Mouse (Mus musculus): ENCODE measurements at regions not wholly inside any gene's neighbourhood (a gene's known extent, or its start where the extent isn't known, plus 50 kb on each side); places are given as distances from the start of the nearest gene placed in this dataset.

- Histone ChIP-seq H3K27me3 (ENCODE audit: control insufficient read depth, insufficient read depth, low read length) (no peaks in the 10 kb centered on the region), H3K9me3 (ENCODE audit: control insufficient read depth, low read length) (no peaks in the 10 kb centered on the region), H3K27ac (no peak overlapping the region), H3K36me3 (replicated peaks; ENCODE audit: control insufficient read depth, insufficient read depth, low read depth) (no peaks in the 10 kb centered on the region), H3K4me3 (ENCODE audit: insufficient read depth in 1 of 2, low read depth in 2 of 2, low read length in 2 of 2) (no peak overlapping the region), H3K4me2 (ENCODE audit: low read depth) (no peak overlapping the region), H3K4me1 (replicated peaks; ENCODE audit: control insufficient read depth in 2 of 2, insufficient read depth in 2 of 2, low read length in 1 of 2) (no peaks in the 10 kb centered on the region), H3K9ac (replicated peaks) (no peak overlapping the region)
- DNase-seq (ENCODE audit: low read depth in 3 of 3, low spot score in 3 of 3) (no peak), ATAC-seq (ENCODE audit: insufficient read depth) (no peak)
- TF ChIP-seq EP300 (IDR thresholded peaks at IDR 0.05; ENCODE audit: low read depth), result no peak
- no peak for TF ChIP-seq CTCF (IDR thresholded peaks at IDR 0.05; ENCODE audit: low read depth)
- WGBS (ENCODE audit: insufficient replicate concordance), result 62% methylated on average over 3 of the region's 3 CpGs
Measured at GRCm38 (mm10) chr2:61221676-61222075, 258.7 kb upstream of the Rbms1 start.

DNA sequence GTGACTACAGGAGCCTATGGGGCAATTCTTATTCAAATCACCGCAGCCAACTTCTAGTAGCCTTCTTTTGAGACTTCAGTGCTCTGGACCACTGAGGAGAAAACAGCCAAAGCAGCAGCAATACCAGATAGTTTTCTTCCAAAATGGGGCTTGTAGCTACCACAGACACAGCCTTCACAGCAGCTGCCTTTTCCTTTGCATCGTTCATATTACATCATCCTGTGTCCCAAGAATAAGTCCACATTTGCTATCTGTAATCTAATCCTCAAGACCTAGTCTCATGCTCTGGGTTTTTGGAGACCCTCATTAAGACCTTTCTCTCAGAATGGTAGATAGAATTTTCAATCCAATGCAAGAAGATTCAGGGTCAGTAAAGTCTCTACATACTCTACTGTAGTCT, 258.2 kb upstream of the Rbms1 start:
- TF ChIP-seq EP300 (IDR thresholded peaks at IDR 0.05; ENCODE audit: low read depth), result no peak
- no peak for TF ChIP-seq CTCF (IDR thresholded peaks at IDR 0.05; ENCODE audit: low read depth)
- WGBS (ENCODE audit: insufficient replicate concordance), result 73% methylated on average over 2 of the region's 2 CpGs

DNA sequence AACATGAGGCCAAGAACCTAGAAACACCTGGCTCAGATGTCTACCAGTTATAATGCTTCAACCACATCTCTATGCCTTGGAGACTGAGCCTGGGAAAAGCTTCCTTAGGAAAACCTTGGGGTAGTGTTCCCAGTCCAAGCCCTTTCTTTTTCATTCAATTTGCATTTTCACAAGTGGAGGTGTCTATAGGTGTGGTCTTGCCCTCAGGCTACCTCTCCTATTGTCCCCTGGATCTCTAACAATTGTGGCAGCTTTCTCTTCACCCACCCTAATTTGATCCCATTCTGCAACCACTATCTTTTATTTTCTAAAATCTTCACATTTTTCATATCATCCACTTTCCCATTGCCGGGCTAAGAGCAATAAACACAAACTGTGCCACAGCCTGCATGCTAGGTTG, 251.0 kb upstream of the Rbms1 start:
- H3K9ac ChIP-seq (replicated peaks), result no peak overlapping the region
- H3K36me3 ChIP-seq (replicated peaks; ENCODE audit: control insufficient read depth, insufficient read depth, low read depth), result no peaks in the 10 kb centered on the region
- TF ChIP-seq CTCF (IDR thresholded peaks at IDR 0.05; ENCODE audit: low read depth) (no peak), EP300 (IDR thresholded peaks at IDR 0.05; ENCODE audit: low read depth) (no peak)
- no peak overlapping the region for H3K4me3 ChIP-seq (ENCODE audit: insufficient read depth in 1 of 2, low read depth in 2 of 2, low read length in 2 of 2)
- DNase-seq (ENCODE audit: low read depth in 3 of 3, low spot score in 3 of 3), result no peak
- no peaks in the 10 kb centered on the region for H3K4me1 ChIP-seq (replicated peaks; ENCODE audit: control insufficient read depth in 2 of 2, insufficient read depth in 2 of 2, low read length in 1 of 2)
- no peak overlapping the region for H3K27ac ChIP-seq
- no peak for ATAC-seq (ENCODE audit: insufficient read depth)
- H3K4me2 ChIP-seq (ENCODE audit: low read depth), result no peak overlapping the region
- H3K9me3 ChIP-seq (ENCODE audit: control insufficient read depth, low read length), result no peaks in the 10 kb centered on the region
- 69% methylated on average over 1 of the region's 1 CpGs for WGBS (ENCODE audit: insufficient replicate concordance)
- H3K27me3 ChIP-seq (ENCODE audit: control insufficient read depth, insufficient read depth, low read length), result no peaks in the 10 kb centered on the region

More for the DNA sequence above, 258.2 kb upstream of the Rbms1 start:
- H3K36me3 ChIP-seq (replicated peaks; ENCODE audit: control insufficient read depth, insufficient read depth, low read depth), result no peaks in the 10 kb centered on the region
- no peaks in the 10 kb centered on the region for H3K4me1 ChIP-seq (replicated peaks; ENCODE audit: control insufficient read depth in 2 of 2, insufficient read depth in 2 of 2, low read length in 1 of 2)
- no peak overlapping the region for H3K27ac ChIP-seq
- no peaks in the 10 kb centered on the region for H3K27me3 ChIP-seq (ENCODE audit: control insufficient read depth, insufficient read depth, low read length)
- H3K9ac ChIP-seq (replicated peaks), result no peak overlapping the region
- no peak overlapping the region for H3K4me2 ChIP-seq (ENCODE audit: low read depth)
- H3K4me3 ChIP-seq (ENCODE audit: insufficient read depth in 1 of 2, low read depth in 2 of 2, low read length in 2 of 2), result no peak overlapping the region
- no peaks in the 10 kb centered on the region for H3K9me3 ChIP-seq (ENCODE audit: control insufficient read depth, low read length)
- ATAC-seq (ENCODE audit: insufficient read depth), result no peak
- no peak for DNase-seq (ENCODE audit: low read depth in 3 of 3, low spot score in 3 of 3)

DNA sequence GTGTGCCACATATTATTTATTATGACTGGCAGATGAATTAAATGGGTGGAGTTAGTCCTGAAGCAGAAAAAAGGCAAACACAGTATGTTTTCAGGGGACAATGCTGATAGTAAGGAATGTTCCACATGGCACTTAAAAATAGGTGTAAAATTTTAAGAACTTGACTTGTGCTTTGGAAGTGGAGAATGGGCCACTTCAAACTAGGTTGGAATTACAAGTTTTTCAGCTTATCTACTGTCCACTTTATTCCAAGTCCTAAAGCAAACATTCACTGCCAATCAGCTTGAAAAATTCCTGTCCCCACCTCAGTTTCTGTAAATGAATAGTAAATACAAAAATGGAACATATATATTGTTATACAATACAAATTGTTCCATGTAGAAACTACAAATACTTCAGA, 238.4 kb upstream of the Rbms1 start:
- DNase-seq (ENCODE audit: low read depth in 3 of 3, low spot score in 3 of 3) (no peak), ATAC-seq (ENCODE audit: insufficient read depth) (no peak)
- H3K4me1 ChIP-seq (replicated peaks; ENCODE audit: control insufficient read depth in 2 of 2, insufficient read depth in 2 of 2, low read length in 1 of 2), result no peaks in the 10 kb centered on the region

GRCm38 (mm10) chr2:61193976-61194375, 231.0 kb upstream of the Rbms1 start:
- no peak overlapping the region for H3K27ac ChIP-seq
- DNase-seq (ENCODE audit: low read depth in 3 of 3, low spot score in 3 of 3), result no peak
- TF ChIP-seq CTCF (IDR thresholded peaks at IDR 0.05; ENCODE audit: low read depth), result no peak

More for the DNA sequence above, 238.4 kb upstream of the Rbms1 start:
- no peak overlapping the region for H3K27ac ChIP-seq
- no peaks in the 10 kb centered on the region for H3K27me3 ChIP-seq (ENCODE audit: control insufficient read depth, insufficient read depth, low read length)
- H3K9ac ChIP-seq (replicated peaks), result no peak overlapping the region
- no peak for TF ChIP-seq EP300 (IDR thresholded peaks at IDR 0.05; ENCODE audit: low read depth)
- no peak overlapping the region for H3K4me2 ChIP-seq (ENCODE audit: low read depth)
- no peak overlapping the region for H3K4me3 ChIP-seq (ENCODE audit: insufficient read depth in 1 of 2, low read depth in 2 of 2, low read length in 2 of 2)
- no peaks in the 10 kb centered on the region for H3K36me3 ChIP-seq (replicated peaks; ENCODE audit: control insufficient read depth, insufficient read depth, low read depth)
- no peaks in the 10 kb centered on the region for H3K9me3 ChIP-seq (ENCODE audit: control insufficient read depth, low read length)

More at GRCm38 (mm10) chr2:61193976-61194375, 231.0 kb upstream of the Rbms1 start:
- no peaks in the 10 kb centered on the region for H3K9me3 ChIP-seq (ENCODE audit: control insufficient read depth, low read length)
- WGBS (ENCODE audit: insufficient replicate concordance), result 54% methylated on average over 2 of the region's 2 CpGs
- H3K4me3 ChIP-seq (ENCODE audit: insufficient read depth in 1 of 2, low read depth in 2 of 2, low read length in 2 of 2), result no peak overlapping the region
- no peaks in the 10 kb centered on the region for H3K36me3 ChIP-seq (replicated peaks; ENCODE audit: control insufficient read depth, insufficient read depth, low read depth)
- H3K27me3 ChIP-seq (ENCODE audit: control insufficient read depth, insufficient read depth, low read length), result no peaks in the 10 kb centered on the region
- no peak overlapping the region for H3K9ac ChIP-seq (replicated peaks)
- H3K4me2 ChIP-seq (ENCODE audit: low read depth), result no peak overlapping the region
- ATAC-seq (ENCODE audit: insufficient read depth), result no peak
- no peaks in the 10 kb centered on the region for H3K4me1 ChIP-seq (replicated peaks; ENCODE audit: control insufficient read depth in 2 of 2, insufficient read depth in 2 of 2, low read length in 1 of 2)
